Mouse (Mus musculus): Measurements from ENCODE around the gene Fscn1. TPM values are rescaled to one million over a fixed set of nuclear protein-coding genes. Genes with fewer than 3 reads are reported as not detected.

Gene Fscn1
- polyA plus RNA-seq, 1 experiment from 2014 or later: 520 TPM

DNA sequence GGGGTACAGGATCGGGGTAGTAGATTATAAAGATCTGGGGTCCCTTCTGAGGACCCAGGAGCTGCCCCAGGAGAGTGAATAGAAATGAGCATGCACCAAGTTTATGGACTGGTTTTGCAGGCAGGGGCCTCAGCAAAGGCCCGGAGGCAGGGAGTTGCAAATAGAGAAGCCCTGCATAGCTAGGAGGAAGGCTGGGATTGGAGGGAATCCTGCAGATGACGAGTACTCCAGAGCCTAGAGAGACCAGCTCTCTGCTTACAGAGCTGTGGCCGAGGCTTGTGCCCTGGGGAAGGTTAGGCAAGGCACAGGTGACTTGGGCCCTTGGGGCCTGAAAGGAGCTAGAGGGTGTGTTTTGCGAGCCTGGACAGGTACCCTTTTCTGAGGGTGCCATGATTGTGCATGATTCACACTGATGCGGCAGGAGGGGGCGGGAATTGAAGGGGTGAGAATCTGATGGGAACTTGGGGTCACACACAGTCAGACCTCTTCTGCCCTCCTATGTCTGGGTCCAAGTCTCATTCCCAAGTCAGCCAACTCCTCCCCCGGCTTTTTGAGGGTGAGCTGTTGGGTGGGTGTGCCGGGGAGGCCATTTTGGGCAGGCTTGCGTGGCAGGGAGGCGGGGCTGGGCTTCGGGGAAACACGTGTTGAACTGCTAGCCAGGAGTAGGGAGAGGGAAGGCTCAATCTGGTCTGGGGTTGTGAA lies 3.0 kb downstream of the Fscn1 start:
- H3K36me3 ChIP-seq (replicated peaks; ENCODE audit: control insufficient read depth, insufficient read depth, low read depth, low read length): peaks cover 5% of the 10 kb centered on the region

DNA sequence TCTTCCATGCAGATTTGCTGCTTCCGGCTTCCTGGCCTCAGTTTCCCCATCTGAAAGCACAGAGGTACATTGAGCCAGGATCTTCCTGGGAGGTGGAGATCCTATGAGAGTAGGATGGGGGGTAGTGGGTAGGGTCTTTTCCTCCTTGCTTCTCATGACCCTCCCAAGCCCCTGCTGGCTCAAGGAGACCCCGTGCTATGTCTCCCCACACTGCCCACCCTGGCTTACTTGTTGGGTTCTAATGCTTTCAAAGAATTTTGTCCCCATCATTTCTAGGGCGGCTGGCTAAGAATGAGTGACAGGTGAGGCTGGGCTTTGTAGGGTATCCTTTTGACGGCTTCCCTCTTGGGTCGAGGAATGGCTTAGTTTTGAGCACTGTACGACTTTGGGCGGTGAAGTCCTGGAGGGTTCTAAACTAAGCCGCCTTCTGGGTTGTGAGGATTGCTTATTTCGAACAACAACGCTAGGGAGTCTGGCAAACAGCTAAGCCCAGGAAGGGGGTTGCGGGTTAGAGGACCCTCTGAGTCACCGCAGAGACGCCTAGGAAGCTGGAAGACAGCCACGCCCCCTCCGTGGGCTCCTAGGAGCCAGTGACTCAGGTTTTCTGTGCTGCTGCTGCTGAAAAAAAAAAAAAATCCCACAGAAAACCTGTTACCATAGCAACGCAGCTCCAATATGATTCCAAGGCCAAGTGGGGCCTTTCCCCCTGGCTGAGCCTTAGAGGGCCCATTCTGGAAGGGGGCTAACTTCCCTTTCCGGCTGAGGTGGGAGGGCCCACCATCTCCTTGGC lies 3.8 kb downstream of the Fscn1 start:
- H3K9me3 ChIP-seq (replicated peaks; ENCODE audit: control insufficient read depth, low read length): no peaks in the 10 kb centered on the region
- DNase-seq (ENCODE audit: low spot score) (peak; percentile 66), ATAC-seq (replicated peaks; ENCODE audit: insufficient number of reproducible peaks, low FRiP score, low TSS enrichment, low read depth) (no peak)
- WGBS: 57% methylated on average over 17 of the region's 17 CpGs
- H3K9ac ChIP-seq (replicated peaks; ENCODE audit: low read length): peak overlapping the region; percentile 98; the same call in 1 of the 2 replicates
- H3K4me3 ChIP-seq (ENCODE audit: low read depth, low read length): peak overlapping the region; percentile 100
- peak overlapping the region; percentile 89 for H3K4me2 ChIP-seq (ENCODE audit: low read depth, low read length)
- H3K27ac ChIP-seq (replicated peaks; ENCODE audit: low read depth, low read length): no peak overlapping the region
- H3K27me3 ChIP-seq (ENCODE audit: control insufficient read depth, insufficient read depth, low read length): no peaks in the 10 kb centered on the region
- peaks cover 9% of the 10 kb centered on the region for H3K36me3 ChIP-seq (replicated peaks; ENCODE audit: control insufficient read depth, insufficient read depth, low read depth, low read length)
- H3K4me1 ChIP-seq (ENCODE audit: control insufficient read depth, insufficient read depth, low read length): peaks cover 3% of the 10 kb centered on the region

More for the DNA sequence above, 3.0 kb downstream of the Fscn1 start:
- H3K4me3 ChIP-seq (ENCODE audit: low read depth, low read length): peak overlapping the region; percentile 100
- DNase-seq (ENCODE audit: low spot score) (peak; percentile 74), ATAC-seq (replicated peaks; ENCODE audit: insufficient number of reproducible peaks, low FRiP score, low TSS enrichment, low read depth) (no peak)
- H3K4me1 ChIP-seq (ENCODE audit: control insufficient read depth, insufficient read depth, low read length): peaks cover 3% of the 10 kb centered on the region
- peak overlapping the region; percentile 98 for H3K9ac ChIP-seq (replicated peaks; ENCODE audit: low read length)
- H3K9me3 ChIP-seq (replicated peaks; ENCODE audit: control insufficient read depth, low read length): no peaks in the 10 kb centered on the region
- peak overlapping the region; percentile 97; the same call in 1 of the 2 replicates for H3K27ac ChIP-seq (replicated peaks; ENCODE audit: low read depth, low read length)
- H3K4me2 ChIP-seq (ENCODE audit: low read depth, low read length): peak overlapping the region; percentile 89
- 9% methylated on average over 13 of the region's 13 CpGs for WGBS
- H3K27me3 ChIP-seq (ENCODE audit: control insufficient read depth, insufficient read depth, low read length): no peaks in the 10 kb centered on the region

DNA sequence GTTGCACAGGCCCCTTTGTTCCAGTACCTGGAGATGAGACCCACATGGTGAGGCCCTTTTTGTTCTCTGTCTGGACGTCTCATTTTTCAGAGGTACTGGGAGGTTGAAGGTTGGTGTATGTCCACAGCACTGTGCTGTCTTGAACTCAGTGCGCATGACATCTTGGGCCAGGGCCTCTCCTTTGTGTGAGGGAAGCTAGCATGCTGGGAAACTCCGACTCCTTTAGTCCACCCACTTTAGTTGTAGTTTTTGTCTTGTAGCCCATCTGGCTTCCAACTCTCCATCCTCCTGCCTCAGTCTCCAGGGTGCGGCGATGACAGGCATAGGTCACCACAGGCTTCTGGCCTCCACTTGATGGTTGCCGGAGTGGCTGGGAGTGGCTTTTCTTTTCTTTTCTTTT lies 4.5 kb downstream of the Fscn1 start:
- no peak overlapping the region; the same call in 1 of the 2 replicates for H3K4me3 ChIP-seq (ENCODE audit: low read depth, low read length)
- WGBS: 86% methylated on average over 6 of the region's 6 CpGs
- peaks cover 14% of the 10 kb centered on the region for H3K36me3 ChIP-seq (replicated peaks; ENCODE audit: control insufficient read depth, insufficient read depth, low read depth, low read length)

GRCm38 (mm10) chr5:142968411-142968810 lies 8.3 kb downstream of the Fscn1 start:
- H3K4me3 ChIP-seq (ENCODE audit: low read depth, low read length): no peak overlapping the region
- no peaks in the 10 kb centered on the region for H3K27me3 ChIP-seq (ENCODE audit: control insufficient read depth, insufficient read depth, low read length)
- DNase-seq (ENCODE audit: low spot score): no peak
- peaks cover 3% of the 10 kb centered on the region for H3K4me1 ChIP-seq (ENCODE audit: control insufficient read depth, insufficient read depth, low read length)
- 93% methylated on average over 14 of the region's 14 CpGs for WGBS
- no peak overlapping the region for H3K9ac ChIP-seq (replicated peaks; ENCODE audit: low read length)
- no peaks in the 10 kb centered on the region for H3K9me3 ChIP-seq (replicated peaks; ENCODE audit: control insufficient read depth, low read length)
- no peak for ATAC-seq (replicated peaks; ENCODE audit: insufficient number of reproducible peaks, low FRiP score, low TSS enrichment, low read depth)
- H3K27ac ChIP-seq (replicated peaks; ENCODE audit: low read depth, low read length): no peak overlapping the region
- H3K36me3 ChIP-seq (replicated peaks; ENCODE audit: control insufficient read depth, insufficient read depth, low read depth, low read length): peaks cover 35% of the 10 kb centered on the region
- no peak overlapping the region for H3K4me2 ChIP-seq (ENCODE audit: low read depth, low read length)

More for the DNA sequence above, 4.5 kb downstream of the Fscn1 start:
- H3K27ac ChIP-seq (replicated peaks; ENCODE audit: low read depth, low read length): no peak overlapping the region
- H3K4me1 ChIP-seq (ENCODE audit: control insufficient read depth, insufficient read depth, low read length): peaks cover 3% of the 10 kb centered on the region
- no peak overlapping the region for H3K9ac ChIP-seq (replicated peaks; ENCODE audit: low read length)
- H3K9me3 ChIP-seq (replicated peaks; ENCODE audit: control insufficient read depth, low read length): no peaks in the 10 kb centered on the region
- no peaks in the 10 kb centered on the region for H3K27me3 ChIP-seq (ENCODE audit: control insufficient read depth, insufficient read depth, low read length)
- no peak for DNase-seq (ENCODE audit: low spot score)
- H3K4me2 ChIP-seq (ENCODE audit: low read depth, low read length): peak overlapping the region; percentile 89
- no peak for ATAC-seq (replicated peaks; ENCODE audit: insufficient number of reproducible peaks, low FRiP score, low TSS enrichment, low read depth)

- no peak for ATAC-seq (replicated peaks; ENCODE audit: insufficient number of reproducible peaks, low FRiP score, low TSS enrichment, low read depth)
- Histone ChIP-seq H3K9ac (replicated peaks; ENCODE audit: low read length) (no peak overlapping the region), H3K27ac (replicated peaks; ENCODE audit: low read depth, low read length) (no peak overlapping the region), H3K4me2 (ENCODE audit: low read depth, low read length) (no peak overlapping the region), H3K4me3 (ENCODE audit: low read depth, low read length) (no peak overlapping the region), H3K36me3 (replicated peaks; ENCODE audit: control insufficient read depth, insufficient read depth, low read depth, low read length) (peaks cover 27% of the 10 kb centered on the region), H3K27me3 (ENCODE audit: control insufficient read depth, insufficient read depth, low read length) (no peaks in the 10 kb centered on the region), H3K4me1 (ENCODE audit: control insufficient read depth, insufficient read depth, low read length) (no peaks in the 10 kb centered on the region), H3K9me3 (replicated peaks; ENCODE audit: control insufficient read depth, low read length) (no peaks in the 10 kb centered on the region)
- WGBS: 54% methylated on average over 3 of the region's 3 CpGs
- DNase-seq (ENCODE audit: low spot score): no peak
Observed at GRCm38 (mm10) chr5:142973971-142974370, 13.8 kb downstream of the Fscn1 start.

GRCm38 (mm10) chr5:142974598-142975121 lies 14.5 kb downstream of the Fscn1 start:
- peaks cover 22% of the 10 kb centered on the region for H3K36me3 ChIP-seq (replicated peaks; ENCODE audit: control insufficient read depth, insufficient read depth, low read depth, low read length)
- H3K4me2 ChIP-seq (ENCODE audit: low read depth, low read length): no peak overlapping the region
- H3K4me1 ChIP-seq (ENCODE audit: control insufficient read depth, insufficient read depth, low read length): no peaks in the 10 kb centered on the region
- no peak overlapping the region for H3K4me3 ChIP-seq (ENCODE audit: low read depth, low read length)
- H3K9me3 ChIP-seq (replicated peaks; ENCODE audit: control insufficient read depth, low read length): 0 out of 2 replicates have a peak, but pooled peaks cover 2% of the 10 kb centered on the region
- WGBS: 19% methylated on average over 18 of the region's 18 CpGs
- peak; percentile 64 for ATAC-seq (replicated peaks; ENCODE audit: insufficient number of reproducible peaks, low FRiP score, low TSS enrichment, low read depth)
- H3K27ac ChIP-seq (replicated peaks; ENCODE audit: low read depth, low read length): 0 out of 2 replicates have a peak overlapping the region, but pooled peaks have one; percentile 11
- no peaks in the 10 kb centered on the region for H3K27me3 ChIP-seq (ENCODE audit: control insufficient read depth, insufficient read depth, low read length)
- DNase-seq (ENCODE audit: low spot score): peak; percentile 66
- no peak overlapping the region for H3K9ac ChIP-seq (replicated peaks; ENCODE audit: low read length)

GRCm38 (mm10) chr5:142976516-142976915 lies 16.4 kb downstream of the Fscn1 start:
- H3K4me1 ChIP-seq (ENCODE audit: control insufficient read depth, insufficient read depth, low read length): no peaks in the 10 kb centered on the region
- DNase-seq (ENCODE audit: low spot score) (no peak), ATAC-seq (replicated peaks; ENCODE audit: insufficient number of reproducible peaks, low FRiP score, low TSS enrichment, low read depth) (no peak)
- no peak overlapping the region for H3K27ac ChIP-seq (replicated peaks; ENCODE audit: low read depth, low read length)
- H3K27me3 ChIP-seq (ENCODE audit: control insufficient read depth, insufficient read depth, low read length): no peaks in the 10 kb centered on the region
- 68% methylated on average over 5 of the region's 5 CpGs for whole genome bisulfite sequencing
- no peak overlapping the region for H3K4me3 ChIP-seq (ENCODE audit: low read depth, low read length)
- H3K9me3 ChIP-seq (replicated peaks; ENCODE audit: control insufficient read depth, low read length): 0 out of 2 replicates have a peak, but pooled peaks cover 2% of the 10 kb centered on the region
- peaks cover 8% of the 10 kb centered on the region for H3K36me3 ChIP-seq (replicated peaks; ENCODE audit: control insufficient read depth, insufficient read depth, low read depth, low read length)
- no peak overlapping the region for H3K4me2 ChIP-seq (ENCODE audit: low read depth, low read length)
- H3K9ac ChIP-seq (replicated peaks; ENCODE audit: low read length): no peak overlapping the region
